Mouse (Mus musculus) hindbrain, embryonic 15.5 days (tissue): ENCODE measurements around the gene Thumpd3. TPM values are rescaled to one million over a fixed set of nuclear protein-coding genes. Genes with fewer than 3 reads are reported as not detected.
A peak's percentile ranks its signal among the peaks of the same experiment; 100 is the strongest.

Experiments used
- ATAC-seq: fragments of 200-750 bp; cut with Nextera tagmentation; 2 replicates; pipeline ENCODE4 v1.8.0; 2017; ENCODE audit warnings: low read depth, moderate number of reproducible peaks, moderate TSS enrichment; ENCODE audit not compliant: low FRiP score
- H3K27ac ChIP-seq: fragments of 300-500 bp; sonication (generic); replicated peaks from 2 replicates; pipeline ENCODE4 v1.5.1; 2015; ENCODE audit warnings: mild to moderate bottlenecking, inconsistent platforms
- H3K27me3 ChIP-seq: fragments of 300-500 bp; sonication (generic); 2 replicates; pipeline ENCODE4 v1.6.1; 2015; ENCODE audit warnings: control low read depth, inconsistent platforms
- H3K36me3 ChIP-seq: fragments of 300-500 bp; sonication (generic); 2 replicates; pipeline ENCODE4 v1.6.1; 2015; ENCODE audit warnings: control low read depth, inconsistent platforms
- H3K4me1 ChIP-seq: fragments of 300-500 bp; sonication (generic); replicated peaks from 2 replicates; pipeline ENCODE4 v1.6.1; 2015; ENCODE audit warnings: control low read depth, inconsistent platforms
- H3K4me2 ChIP-seq: fragments of 300-500 bp; sonication (generic); 2 replicates; pipeline ENCODE4 v1.6.1; 2015; ENCODE audit warnings: moderate library complexity, mild to moderate bottlenecking, inconsistent platforms
- H3K4me3 ChIP-seq: fragments of 300-500 bp; sonication (generic); 2 replicates; pipeline ENCODE4 v1.5.1; 2015; ENCODE audit warnings: mild to moderate bottlenecking, inconsistent platforms
- H3K9ac ChIP-seq: fragments of 300-500 bp; sonication (generic); 2 replicates; pipeline ENCODE4 v1.6.1; 2015; ENCODE audit warnings: inconsistent platforms
- H3K9me3 ChIP-seq: fragments of 300-500 bp; sonication (generic); 2 replicates; pipeline ENCODE4 v1.6.1; 2016; ENCODE audit warnings: control low read depth, inconsistent platforms
- WGBS: fragments of 180-500 bp; shearing (Covaris S2); methylation state at CpG from one replicate; pipeline ENCODE4 v1.1.7; 2015; 5-methylcytosine and 5-hydroxymethylcytosine counted together
- polyA plus RNA-seq: library from polyadenylated mRNA; unstranded; fragments of >200 nt; fragmentation: Nextera tagmentation; extraction: Ambion mirVana; gene quantifications from 2 replicates; pipeline ENCODE4 v1.2.1, GENCODE M21; 2015

The Thumpd3 gene
- polyA plus RNA-seq, 1 experiment from 2014 or later, result 50.8 TPM

- H3K27ac ChIP-seq, result no peak overlapping the region
- H3K9ac ChIP-seq, result no peak overlapping the region
- 27% methylated on average over 8 of the region's 8 CpGs for WGBS
- no peaks in the 10 kb centered on the region for H3K27me3 ChIP-seq
- no peaks in the 10 kb centered on the region for H3K4me1 ChIP-seq
- no peaks in the 10 kb centered on the region for H3K36me3 ChIP-seq
- no peak overlapping the region for H3K4me3 ChIP-seq
- no peaks in the 10 kb centered on the region for H3K9me3 ChIP-seq
- no peak for ATAC-seq
- H3K4me2 ChIP-seq, result no peak overlapping the region
These were observed 21.2 kb upstream of the Thumpd3 start for GRCm38 (mm10) chr6:113024866-113025265.

GRCm38 (mm10) chr6:113025774-113026173, 20.3 kb upstream of the Thumpd3 start:
- H3K27ac ChIP-seq, result no peak overlapping the region
- no peaks in the 10 kb centered on the region for H3K27me3 ChIP-seq

GRCm38 (mm10) chr6:113027446-113027845, 18.6 kb upstream of the Thumpd3 start:
- Histone ChIP-seq H3K4me3 (no peak overlapping the region), H3K9ac (no peak overlapping the region), H3K4me1 (no peaks in the 10 kb centered on the region), H3K27ac (peak overlapping the region; percentile 16; the same call in 1 of the 2 replicates), H3K27me3 (no peaks in the 10 kb centered on the region), H3K9me3 (no peaks in the 10 kb centered on the region), H3K36me3 (no peaks in the 10 kb centered on the region), H3K4me2 (no peak overlapping the region)
- 4% methylated on average over 2 of the region's 2 CpGs for WGBS
- no peak for ATAC-seq

More at GRCm38 (mm10) chr6:113025774-113026173, 20.3 kb upstream of the Thumpd3 start:
- WGBS, result 41% methylated on average over 5 of the region's 5 CpGs
- H3K4me1 ChIP-seq, result no peaks in the 10 kb centered on the region
- no peak for ATAC-seq
- no peaks in the 10 kb centered on the region for H3K9me3 ChIP-seq
- no peak overlapping the region for H3K4me2 ChIP-seq
- no peaks in the 10 kb centered on the region for H3K36me3 ChIP-seq
- H3K9ac ChIP-seq, result no peak overlapping the region
- H3K4me3 ChIP-seq, result no peak overlapping the region

GRCm38 (mm10) chr6:113029006-113029405, 17.0 kb upstream of the Thumpd3 start:
- no peak overlapping the region for H3K4me2 ChIP-seq
- no peaks in the 10 kb centered on the region for H3K4me1 ChIP-seq
- H3K9ac ChIP-seq, result no peak overlapping the region
- no peak for ATAC-seq
- no peaks in the 10 kb centered on the region for H3K9me3 ChIP-seq
- H3K36me3 ChIP-seq, result no peaks in the 10 kb centered on the region
- no peaks in the 10 kb centered on the region for H3K27me3 ChIP-seq
- WGBS, result 81% methylated on average over 3 of the region's 3 CpGs
- no peak overlapping the region for H3K4me3 ChIP-seq
- no peak overlapping the region for H3K27ac ChIP-seq

GRCm38 (mm10) chr6:113030553-113030952, 15.5 kb upstream of the Thumpd3 start:
- no peak overlapping the region for H3K4me3 ChIP-seq
- H3K4me1 ChIP-seq, result no peaks in the 10 kb centered on the region
- no peaks in the 10 kb centered on the region for H3K36me3 ChIP-seq
- no peaks in the 10 kb centered on the region for H3K27me3 ChIP-seq
- no peak overlapping the region for H3K9ac ChIP-seq
- H3K9me3 ChIP-seq, result no peaks in the 10 kb centered on the region
- H3K27ac ChIP-seq, result no peak overlapping the region
- no peak overlapping the region for H3K4me2 ChIP-seq
- no peak for ATAC-seq
- 65% methylated on average over 3 of the region's 3 CpGs for WGBS

GRCm38 (mm10) chr6:113030970-113031660, 14.9 kb upstream of the Thumpd3 start:
- WGBS, result 86% methylated on average over 10 of the region's 10 CpGs
- Histone ChIP-seq H3K9ac (no peak overlapping the region), H3K4me2 (no peak overlapping the region), H3K36me3 (no peaks in the 10 kb centered on the region), H3K9me3 (no peaks in the 10 kb centered on the region), H3K4me3 (no peak overlapping the region), H3K27me3 (no peaks in the 10 kb centered on the region), H3K4me1 (no peaks in the 10 kb centered on the region), H3K27ac (no peak overlapping the region)
- ATAC-seq, result no peak

GRCm38 (mm10) chr6:113032121-113032520, 13.9 kb upstream of the Thumpd3 start:
- 76% methylated on average over 3 of the region's 3 CpGs for WGBS
- Histone ChIP-seq H3K9ac (no peak overlapping the region), H3K4me2 (no peak overlapping the region), H3K27ac (no peak overlapping the region), H3K9me3 (no peaks in the 10 kb centered on the region), H3K27me3 (no peaks in the 10 kb centered on the region), H3K4me1 (no peaks in the 10 kb centered on the region), H3K36me3 (no peaks in the 10 kb centered on the region), H3K4me3 (no peak overlapping the region)
- no peak for ATAC-seq

GRCm38 (mm10) chr6:113033185-113033584, 12.8 kb upstream of the Thumpd3 start:
- H3K9ac ChIP-seq, result no peak overlapping the region
- H3K4me1 ChIP-seq, result peaks cover 6% of the 10 kb centered on the region
- no peak overlapping the region for H3K27ac ChIP-seq
- no peaks in the 10 kb centered on the region for H3K36me3 ChIP-seq
- no peak overlapping the region for H3K4me3 ChIP-seq
- H3K27me3 ChIP-seq, result no peaks in the 10 kb centered on the region
- H3K4me2 ChIP-seq, result no peak overlapping the region
- no peak for ATAC-seq
- no peaks in the 10 kb centered on the region for H3K9me3 ChIP-seq
- 86% methylated on average over 2 of the region's 2 CpGs for WGBS

GRCm38 (mm10) chr6:113034466-113034865, 11.6 kb upstream of the Thumpd3 start:
- no peaks in the 10 kb centered on the region for H3K9me3 ChIP-seq
- H3K27ac ChIP-seq, result no peak overlapping the region
- no peak overlapping the region for H3K9ac ChIP-seq
- H3K27me3 ChIP-seq, result no peaks in the 10 kb centered on the region
- H3K4me2 ChIP-seq, result no peak overlapping the region
- peaks cover 13% of the 10 kb centered on the region for H3K4me1 ChIP-seq
- H3K36me3 ChIP-seq, result no peaks in the 10 kb centered on the region
- no peak overlapping the region for H3K4me3 ChIP-seq
- no peak for ATAC-seq
- 81% methylated on average over 6 of the region's 6 CpGs for WGBS

GRCm38 (mm10) chr6:113036463-113037175, 9.4 kb upstream of the Thumpd3 start:
- Histone ChIP-seq H3K4me2 (no peak overlapping the region), H3K27me3 (no peaks in the 10 kb centered on the region), H3K9ac (no peak overlapping the region), H3K4me3 (no peak overlapping the region), H3K36me3 (no peaks in the 10 kb centered on the region), H3K9me3 (no peaks in the 10 kb centered on the region), H3K4me1 (peaks cover 13% of the 10 kb centered on the region), H3K27ac (no peak overlapping the region)
- 60% methylated on average over 4 of the region's 4 CpGs for WGBS
- ATAC-seq, result no peak

- peak; percentile 54; the same call in 1 of the 2 replicates for ATAC-seq
- peak overlapping the region; percentile 50 for H3K4me2 ChIP-seq
- H3K9me3 ChIP-seq, result no peaks in the 10 kb centered on the region
- WGBS, result 9% methylated on average over 19 of the region's 19 CpGs
- peak overlapping the region; percentile 58 for H3K27ac ChIP-seq
- no peaks in the 10 kb centered on the region for H3K36me3 ChIP-seq
- peaks cover 13% of the 10 kb centered on the region for H3K4me1 ChIP-seq
- peak overlapping the region; percentile 23 for H3K4me3 ChIP-seq
- peak overlapping the region; percentile 21 for H3K9ac ChIP-seq
- no peaks in the 10 kb centered on the region for H3K27me3 ChIP-seq
These were observed 7.9 kb upstream of the Thumpd3 start for GRCm38 (mm10) chr6:113037946-113038734.

- Histone ChIP-seq H3K27ac (peak overlapping the region; percentile 58; the same call in 1 of the 2 replicates), H3K9me3 (no peaks in the 10 kb centered on the region), H3K4me2 (peak overlapping the region; percentile 50), H3K4me3 (no peak overlapping the region), H3K36me3 (no peaks in the 10 kb centered on the region), H3K4me1 (peaks cover 13% of the 10 kb centered on the region), H3K9ac (peak overlapping the region; percentile 21), H3K27me3 (no peaks in the 10 kb centered on the region)
- WGBS, result 41% methylated on average over 5 of the region's 5 CpGs
- no peak for ATAC-seq
These were observed 7.3 kb upstream of the Thumpd3 start for GRCm38 (mm10) chr6:113038735-113039058.
